Mouse (Mus musculus) heart, adult 2 months (tissue): ENCODE results near the gene Rmdn2.

ENCODE experiments used
- CTCF ChIP-seq: fragments of 200-600 bp; IDR thresholded peaks from 2 replicates; pipeline ENCODE4 v1.8.1; 2022; ENCODE audit warnings: antibody characterized with exemption, mild to moderate bottlenecking, moderate library complexity
- POLR2A ChIP-seq: fragments of 200-500 bp; IDR thresholded peaks from 2 replicates; pipeline ENCODE4 v1.6.1; 2011; ENCODE audit warnings: mild to moderate bottlenecking, low read depth, low read length, control low read depth; ENCODE audit not compliant: insufficient read depth

GRCm38 (mm10) chr17:79715649-79716143 lies 104.0 kb downstream of the Rmdn2 start:
- TF ChIP-seq CTCF (peak; percentile 95), POLR2A (no peak)
